Mouse (Mus musculus) adrenal gland, adult (tissue): Measurements from ENCODE around the gene Csrnp1.

Experiments
- DNase-seq, 2 experiments: peaks; one replicate each; pipeline ENCODE4 v3.0.0; 2022 to 2023; ENCODE audit warnings: low spot score in 1 of 2; ENCODE audit not compliant: inconsistent age in 2 of 2

Csrnp1 gene

DNA sequence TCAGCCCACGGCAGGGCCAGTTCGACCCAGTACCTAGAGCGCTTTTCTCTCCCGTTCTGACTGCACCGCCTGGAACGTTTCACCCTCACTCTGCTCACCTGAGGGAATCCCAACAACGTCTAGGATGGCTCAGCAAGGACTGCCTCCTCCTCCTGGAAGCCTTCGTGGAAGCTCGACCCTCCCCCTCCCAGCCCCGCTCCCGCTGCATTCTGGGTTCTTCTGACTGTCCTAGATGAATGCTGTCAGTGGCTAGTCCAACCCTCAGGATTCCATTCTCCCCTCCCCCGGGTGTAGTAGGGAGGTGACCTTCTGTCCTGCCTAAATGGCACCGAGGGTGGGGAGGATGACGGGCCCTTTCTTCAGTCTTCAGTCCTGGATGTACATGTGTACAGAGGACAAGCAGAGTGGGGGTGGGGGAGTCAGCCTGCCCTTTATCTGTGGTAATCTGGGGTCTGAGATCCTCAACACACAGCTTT, at the start of gene Csrnp1:
TSS of gene Csrnp1 (minus strand) at position 123 of the 476 bp plus-strand sequence.
- DNase-seq = peak; percentile 68 to 84

DNA sequence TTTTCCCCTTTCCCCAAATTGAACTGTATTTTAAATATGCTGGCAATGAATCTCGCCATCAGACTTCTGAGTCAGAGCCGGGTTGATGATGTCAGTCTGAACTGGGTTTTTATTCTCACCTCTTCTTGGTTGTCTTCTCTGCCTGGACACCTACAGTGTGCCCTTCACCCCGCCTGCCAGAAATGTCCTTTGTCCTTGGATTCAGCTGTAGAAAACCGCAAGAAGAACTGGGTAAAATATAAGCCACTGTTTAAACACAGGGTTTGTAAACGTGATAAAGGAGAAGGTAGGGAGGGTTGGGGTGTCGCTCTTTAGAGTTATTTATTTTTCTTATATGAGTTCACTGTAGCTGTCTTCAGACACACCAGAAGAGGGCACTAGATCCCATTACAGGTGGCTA, 48.3 kb upstream of the Csrnp1 start:
- peak in 1 of 2 experiments; percentile 40 for DNase-seq

DNA sequence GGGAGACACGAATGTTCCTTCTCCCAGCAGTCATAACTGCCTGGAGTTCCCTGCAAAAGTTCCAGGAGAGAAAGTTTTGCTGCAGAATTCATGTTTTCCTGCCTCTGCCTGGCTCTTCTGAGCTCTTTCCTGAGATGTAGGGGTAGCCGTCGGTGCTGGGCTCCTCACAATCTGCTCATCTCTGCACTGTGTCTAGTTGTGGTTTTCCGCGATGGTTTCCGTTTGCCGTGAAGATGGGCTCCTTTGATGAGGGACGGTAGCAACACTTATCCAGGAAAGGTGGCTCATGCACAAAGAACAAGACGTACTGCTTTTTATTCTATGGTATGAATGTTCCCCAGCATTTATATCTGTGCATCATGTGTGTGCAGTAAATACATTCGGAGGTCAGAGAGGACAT, 46.0 kb upstream of the Csrnp1 start:
- DNase-seq = no peak

DNA sequence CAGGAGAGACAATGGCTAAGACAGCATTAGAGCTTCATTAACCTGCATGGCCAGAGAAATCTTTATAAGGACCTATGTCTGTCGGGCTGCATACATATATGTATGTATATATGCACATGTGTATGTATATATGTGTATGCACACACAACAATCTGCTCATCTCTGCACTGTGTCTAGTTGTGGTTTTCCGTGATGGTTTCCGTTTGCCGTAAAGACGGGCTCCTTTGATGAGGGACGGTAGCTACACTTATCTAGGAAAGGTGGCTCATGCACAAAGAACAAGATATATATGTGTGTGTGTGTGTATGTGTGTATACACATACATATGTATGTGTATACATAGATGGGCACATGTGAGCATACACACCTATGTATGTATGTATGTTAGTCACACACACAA, 45.4 kb upstream of the Csrnp1 start:
- DNase-seq = no peak

DNA sequence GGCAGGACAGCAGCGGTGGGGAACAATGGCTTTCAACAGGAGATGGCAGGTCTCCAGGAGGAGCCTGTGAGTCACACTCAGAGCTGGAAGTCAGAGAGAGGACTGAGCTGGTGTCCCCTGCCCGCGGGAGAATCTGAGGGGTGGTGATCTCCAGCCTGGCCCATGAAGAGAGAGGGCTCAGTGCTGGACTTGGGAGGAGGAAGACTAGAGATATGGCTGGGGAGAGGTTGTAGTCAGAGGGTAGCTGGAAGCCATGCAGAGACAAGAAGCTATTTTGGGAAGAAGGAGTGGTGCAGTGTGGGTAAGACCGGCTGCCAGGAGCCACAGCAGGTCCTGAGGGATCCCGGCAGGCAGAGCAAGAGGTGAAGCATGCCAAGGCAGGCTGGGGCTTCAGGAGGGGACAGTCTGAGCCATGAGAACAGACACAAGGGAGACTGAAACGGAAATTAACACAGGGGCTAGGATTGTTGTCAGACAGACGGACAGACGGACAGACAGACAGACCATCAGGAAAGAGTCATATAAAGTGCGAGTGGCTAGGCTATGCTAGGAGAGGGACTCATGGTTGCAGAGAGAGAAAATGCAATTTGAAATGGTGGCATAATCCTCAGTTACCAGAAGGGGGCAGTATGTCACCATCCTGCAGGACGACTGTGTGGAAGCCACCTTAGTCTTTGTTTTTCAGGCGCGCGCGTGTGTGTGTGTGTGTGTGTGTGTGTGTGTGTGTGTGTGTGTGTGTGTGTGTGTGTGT, 43.1 kb upstream of the Csrnp1 start:
- DNase-seq = peak; percentile 80 to 92

GRCm38 (mm10) chr9:120024625-120025024, 40.2 kb upstream of the Csrnp1 start:
- no peak for DNase-seq

GRCm38 (mm10) chr9:120024171-120024570, 39.7 kb upstream of the Csrnp1 start:
- no peak for DNase-seq

GRCm38 (mm10) chr9:120023086-120023811, 38.8 kb upstream of the Csrnp1 start, which contains the start of gene Xirp1:
Xirp1 (minus strand) TSS chr9:120023598.
- no peak for DNase-seq

- no peak for DNase-seq
Measured at GRCm38 (mm10) chr9:120021164-120021563, 36.7 kb upstream of the Csrnp1 start.

GRCm38 (mm10) chr9:120020285-120020890, 35.9 kb upstream of the Csrnp1 start:
- DNase-seq = peak; percentile 68 to 93

GRCm38 (mm10) chr9:120016956-120017355, 32.5 kb upstream of the Csrnp1 start:
- peak in 1 of 2 experiments; percentile 74 for DNase-seq

- DNase-seq = peak in 1 of 2 experiments; percentile 54
Measured at GRCm38 (mm10) chr9:120014828-120015227, 30.4 kb upstream of the Csrnp1 start.

- peak in 1 of 2 experiments; percentile 47 for DNase-seq
Measured at GRCm38 (mm10) chr9:120013251-120013820, 28.9 kb upstream of the Csrnp1 start.

GRCm38 (mm10) chr9:120012781-120013180, 28.3 kb upstream of the Csrnp1 start:
- DNase-seq = peak; percentile 69 to 87

GRCm38 (mm10) chr9:120012161-120012560, 27.7 kb upstream of the Csrnp1 start:
- DNase-seq = peak; percentile 31 to 66

GRCm38 (mm10) chr9:120011533-120011932, 27.1 kb upstream of the Csrnp1 start:
- DNase-seq = peak; percentile 87 to 94

GRCm38 (mm10) chr9:120010781-120011511, 26.5 kb upstream of the Csrnp1 start:
- DNase-seq = peak; percentile 99

DNA sequence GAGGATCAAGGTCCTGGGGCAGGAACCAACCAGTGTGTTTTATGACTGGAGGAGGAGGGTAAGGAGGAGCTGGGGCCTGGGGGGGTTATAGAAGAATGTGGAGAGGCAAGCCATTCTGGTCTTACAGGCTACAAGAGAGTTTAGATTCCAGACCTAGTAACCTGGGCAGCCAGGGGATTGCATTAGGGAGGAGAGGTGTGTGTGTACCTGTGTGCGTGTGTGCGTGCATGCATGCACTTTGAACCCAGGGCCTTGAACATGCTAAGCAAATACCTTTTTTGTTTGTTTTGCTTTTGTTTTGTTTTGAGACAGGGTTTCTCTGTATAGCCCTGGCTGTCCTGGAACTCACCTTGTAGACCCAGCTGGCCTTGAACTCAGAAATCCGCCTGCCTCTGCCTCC, 25.4 kb upstream of the Csrnp1 start:
- peak in 1 of 2 experiments; percentile 7 for DNase-seq

DNA sequence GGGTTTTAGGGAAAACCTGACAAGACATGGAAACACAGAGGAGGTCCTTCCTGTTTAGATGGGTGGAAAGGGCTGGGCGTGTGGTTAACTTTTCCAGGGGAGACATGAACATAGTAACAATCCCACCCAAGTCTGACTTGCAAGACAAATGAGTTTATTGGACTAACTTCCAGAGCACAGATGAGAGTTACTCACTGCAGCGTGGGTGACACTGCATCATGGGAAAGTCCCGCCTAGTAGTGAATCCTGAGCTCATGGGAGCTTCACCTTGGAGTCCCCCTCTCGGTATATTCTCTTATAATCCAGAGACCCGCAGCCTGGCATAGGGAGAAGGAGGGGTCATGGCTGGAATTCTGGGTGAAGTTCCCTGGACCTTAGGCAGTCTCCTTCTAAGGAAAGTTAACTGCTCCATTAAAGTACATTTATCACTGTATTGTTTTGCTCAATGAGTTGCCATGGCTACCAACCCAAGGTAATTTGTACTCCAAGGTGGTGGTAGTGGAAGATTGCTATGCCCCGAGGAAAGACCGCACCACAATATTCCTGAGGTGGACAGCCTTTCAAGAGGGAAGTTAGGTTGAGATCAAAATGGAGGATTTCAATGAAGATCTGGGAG, 24.9 kb upstream of the Csrnp1 start:
- peak in 1 of 2 experiments; percentile 43 for DNase-seq

DNA sequence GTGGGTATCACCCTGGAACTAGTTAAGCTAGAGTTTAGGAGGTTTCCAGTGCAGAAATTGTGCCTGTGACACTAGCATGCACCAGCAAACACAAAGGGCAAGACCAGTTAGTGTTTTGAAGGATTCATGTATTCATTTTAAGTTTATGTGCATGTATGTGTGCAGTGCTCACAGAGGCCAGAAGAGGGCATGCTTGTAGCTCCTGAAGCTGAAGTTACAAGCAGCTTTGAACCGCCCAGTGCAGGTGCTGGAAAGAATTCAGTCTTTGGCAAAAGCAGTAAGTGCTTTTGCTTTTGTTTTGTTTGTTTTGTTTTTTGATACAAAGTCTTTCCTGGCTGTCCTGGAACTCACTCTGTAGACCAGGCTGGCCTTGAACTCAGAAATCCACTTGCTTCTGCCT, 23.4 kb upstream of the Csrnp1 start:
- DNase-seq = no peak
